Mouse (Mus musculus) forebrain, embryonic 14.5 days (tissue): ENCODE data around the gene Bpgm. TPM values are rescaled to one million over a fixed set of nuclear protein-coding genes. Genes with fewer than 3 reads are reported as not detected.

Experiments used
- ATAC-seq: fragments of 200-750 bp; cut with Nextera tagmentation; 2 replicates; pipeline ENCODE4 v1.8.0; 2017; ENCODE audit warnings: mild to moderate bottlenecking, moderate library complexity
- DNase-seq: peaks from one replicate; pipeline ENCODE4 v3.0.0-alpha.2; 2015; ENCODE audit warnings: low spot score
- H3K27ac ChIP-seq: fragments of 300-500 bp; sonication (generic); 2 replicates; pipeline ENCODE4 v1.5.1; 2014; ENCODE audit warnings: low read depth, mild to moderate bottlenecking, control low read depth, low read length, moderate library complexity
- H3K27me3 ChIP-seq: fragments of 300-500 bp; sonication (generic); replicated peaks from 2 replicates; pipeline ENCODE4 v1.6.1; 2014; ENCODE audit warnings: low read length, control low read depth, mixed read lengths; ENCODE audit not compliant: control insufficient read depth, insufficient read depth
- H3K36me3 ChIP-seq: fragments of 300-500 bp; sonication (generic); 2 replicates; pipeline ENCODE4 v1.6.1; 2014; ENCODE audit warnings: low read length, control low read depth; ENCODE audit not compliant: control insufficient read depth, insufficient read depth
- H3K4me1 ChIP-seq: fragments of 300-500 bp; sonication (generic); 2 replicates; pipeline ENCODE4 v1.6.1; 2014; ENCODE audit warnings: antibody characterized with exemption, low read length, control low read depth; ENCODE audit not compliant: control insufficient read depth, insufficient read depth
- H3K4me2 ChIP-seq: fragments of 300-500 bp; sonication (generic); 2 replicates; pipeline ENCODE4 v1.6.1; 2014; ENCODE audit warnings: mild to moderate bottlenecking, control low read depth, low read length
- H3K4me3 ChIP-seq: fragments of 300-500 bp; sonication (generic); 2 replicates; pipeline ENCODE4 v1.5.1; 2014; ENCODE audit warnings: low read depth, low read length, control low read depth
- H3K9ac ChIP-seq: fragments of 300-500 bp; sonication (generic); 2 replicates; pipeline ENCODE4 v1.6.1; 2014; ENCODE audit warnings: mild to moderate bottlenecking, low read length, control low read depth, moderate library complexity
- H3K9me3 ChIP-seq: fragments of 300-500 bp; sonication (generic); replicated peaks from 2 replicates; pipeline ENCODE4 v1.6.1; 2016; ENCODE audit warnings: low read length, control low read depth, mixed read lengths; ENCODE audit not compliant: control insufficient read depth
- WGBS: fragments of 180-500 bp; shearing (Covaris S2); extraction: QIAGEN DNeasy Blood & Tissue Kit; methylation state at CpG from one replicate; pipeline ENCODE4 v1.1.7; 2014; 5-methylcytosine and 5-hydroxymethylcytosine counted together
- polyA plus RNA-seq: library from polyadenylated mRNA; unstranded; fragments of >200 nt; fragmentation: Nextera tagmentation; extraction: Ambion mirVana; gene quantifications from 2 replicates; pipeline ENCODE4 v1.2.1, GENCODE M21; 2014

Bpgm gene
- polyA plus RNA-seq, 1 experiment from 2014 or later = 66.1 TPM

GRCm38 (mm10) chr6:34502291-34502690 lies 26.3 kb downstream of the Bpgm start:
- WGBS = 85% methylated on average over 7 of the region's 7 CpGs
- DNase-seq (no peak), ATAC-seq (no peak)
- no peaks in the 10 kb centered on the region for H3K4me1 ChIP-seq
- H3K27me3 ChIP-seq = no peaks in the 10 kb centered on the region
- no peaks in the 10 kb centered on the region for H3K9me3 ChIP-seq
- no peak overlapping the region for H3K4me2 ChIP-seq
- no peak overlapping the region for H3K27ac ChIP-seq
- H3K4me3 ChIP-seq = no peak overlapping the region
- no peak overlapping the region for H3K9ac ChIP-seq
- peaks cover 7% of the 10 kb centered on the region; the same call in 1 of the 2 replicates for H3K36me3 ChIP-seq

DNA sequence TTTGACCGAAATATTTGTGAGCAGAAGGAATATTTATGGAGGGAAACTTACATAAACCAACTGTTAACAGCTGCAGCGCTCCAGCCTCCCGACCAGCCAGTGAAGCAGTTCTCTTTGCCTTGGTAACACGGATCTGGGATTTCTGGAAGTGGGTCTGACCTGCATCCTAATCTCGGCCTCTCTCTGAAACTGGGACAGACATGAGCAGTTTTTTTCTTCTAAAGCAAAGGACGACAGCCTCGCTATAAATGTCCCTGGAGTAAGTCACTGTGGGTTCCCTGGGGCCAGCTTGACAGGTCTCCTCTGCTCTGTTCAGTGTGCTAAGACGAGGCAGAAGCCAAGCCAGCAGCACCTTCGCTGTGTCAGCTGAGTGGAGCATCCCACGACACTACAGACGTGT lies 29.9 kb downstream of the Bpgm start:
- Histone ChIP-seq H3K36me3 (peaks cover 7% of the 10 kb centered on the region; the same call in 1 of the 2 replicates), H3K9me3 (no peaks in the 10 kb centered on the region), H3K4me2 (no peak overlapping the region), H3K27ac (no peak overlapping the region), H3K9ac (no peak overlapping the region), H3K27me3 (no peaks in the 10 kb centered on the region), H3K4me1 (no peaks in the 10 kb centered on the region), H3K4me3 (no peak overlapping the region)
- ATAC-seq (no peak), DNase-seq (no peak)
- 90% methylated on average over 11 of the region's 11 CpGs for WGBS

GRCm38 (mm10) chr6:34507581-34507980 lies 31.6 kb downstream of the Bpgm start:
- H3K4me2 ChIP-seq = no peak overlapping the region
- no peaks in the 10 kb centered on the region for H3K9me3 ChIP-seq
- no peak overlapping the region for H3K27ac ChIP-seq
- peaks cover 7% of the 10 kb centered on the region; the same call in 1 of the 2 replicates for H3K36me3 ChIP-seq
- DNase-seq = no peak
- H3K9ac ChIP-seq = no peak overlapping the region
- WGBS = 95% methylated on average over 4 of the region's 4 CpGs
- ATAC-seq = no peak
- no peaks in the 10 kb centered on the region for H3K4me1 ChIP-seq
- no peak overlapping the region for H3K4me3 ChIP-seq
- no peaks in the 10 kb centered on the region for H3K27me3 ChIP-seq

- Histone ChIP-seq H3K9me3 (no peaks in the 10 kb centered on the region), H3K36me3 (peaks cover 7% of the 10 kb centered on the region; the same call in 1 of the 2 replicates), H3K27ac (no peak overlapping the region), H3K4me2 (no peak overlapping the region), H3K9ac (no peak overlapping the region), H3K4me1 (no peaks in the 10 kb centered on the region), H3K27me3 (no peaks in the 10 kb centered on the region), H3K4me3 (no peak overlapping the region)
- DNase-seq (no peak), ATAC-seq (no peak)
- WGBS = 95% methylated on average over 4 of the region's 4 CpGs
These were observed 32.0 kb downstream of the Bpgm start for GRCm38 (mm10) chr6:34508016-34508415.

- no peak overlapping the region for H3K9ac ChIP-seq
- ATAC-seq (no peak), DNase-seq (no peak)
- no peak overlapping the region for H3K27ac ChIP-seq
- no peaks in the 10 kb centered on the region for H3K9me3 ChIP-seq
- no peaks in the 10 kb centered on the region for H3K27me3 ChIP-seq
- H3K4me3 ChIP-seq = no peak overlapping the region
- H3K36me3 ChIP-seq = peaks cover 3% of the 10 kb centered on the region; the same call in 1 of the 2 replicates
- no peaks in the 10 kb centered on the region for H3K4me1 ChIP-seq
- 93% methylated on average over 5 of the region's 5 CpGs for WGBS
- no peak overlapping the region for H3K4me2 ChIP-seq
These were observed 34.3 kb downstream of the Bpgm start for GRCm38 (mm10) chr6:34510277-34510676.

GRCm38 (mm10) chr6:34511410-34511809 lies 35.4 kb downstream of the Bpgm start:
- 48% methylated on average over 2 of the region's 2 CpGs for WGBS
- DNase-seq = peak; percentile 80

DNA sequence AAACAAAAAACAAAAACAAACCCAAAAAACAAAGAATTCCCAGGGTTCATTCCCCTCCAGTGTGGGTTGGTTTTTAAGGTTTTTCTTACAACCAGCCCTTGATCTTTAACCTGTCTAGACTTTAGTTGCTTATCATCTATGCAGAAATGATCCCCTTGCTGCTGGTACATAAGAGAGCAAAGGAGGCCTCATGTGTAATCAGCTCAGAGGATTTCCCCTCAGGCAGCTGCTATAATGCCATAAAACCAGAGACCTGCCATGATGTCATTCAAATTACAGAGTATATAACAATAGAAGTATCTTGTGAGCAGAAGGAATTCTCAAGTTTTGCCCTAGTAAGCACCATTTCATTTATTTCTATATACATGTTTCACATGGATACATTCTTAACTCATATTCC lies 36.7 kb downstream of the Bpgm start:
- Histone ChIP-seq H3K27ac (no peak overlapping the region), H3K4me2 (no peak overlapping the region), H3K9ac (no peak overlapping the region), H3K9me3 (no peaks in the 10 kb centered on the region), H3K27me3 (no peaks in the 10 kb centered on the region), H3K4me3 (no peak overlapping the region), H3K36me3 (no peaks in the 10 kb centered on the region), H3K4me1 (no peaks in the 10 kb centered on the region)
- DNase-seq (no peak), ATAC-seq (no peak)

More at GRCm38 (mm10) chr6:34511410-34511809, 35.4 kb downstream of the Bpgm start:
- no peak overlapping the region for H3K27ac ChIP-seq
- no peak overlapping the region for H3K9ac ChIP-seq
- no peaks in the 10 kb centered on the region for H3K9me3 ChIP-seq
- no peaks in the 10 kb centered on the region for H3K36me3 ChIP-seq
- ATAC-seq = peak; percentile 87
- no peaks in the 10 kb centered on the region for H3K4me1 ChIP-seq
- H3K27me3 ChIP-seq = no peaks in the 10 kb centered on the region
- H3K4me3 ChIP-seq = no peak overlapping the region
- no peak overlapping the region for H3K4me2 ChIP-seq

DNA sequence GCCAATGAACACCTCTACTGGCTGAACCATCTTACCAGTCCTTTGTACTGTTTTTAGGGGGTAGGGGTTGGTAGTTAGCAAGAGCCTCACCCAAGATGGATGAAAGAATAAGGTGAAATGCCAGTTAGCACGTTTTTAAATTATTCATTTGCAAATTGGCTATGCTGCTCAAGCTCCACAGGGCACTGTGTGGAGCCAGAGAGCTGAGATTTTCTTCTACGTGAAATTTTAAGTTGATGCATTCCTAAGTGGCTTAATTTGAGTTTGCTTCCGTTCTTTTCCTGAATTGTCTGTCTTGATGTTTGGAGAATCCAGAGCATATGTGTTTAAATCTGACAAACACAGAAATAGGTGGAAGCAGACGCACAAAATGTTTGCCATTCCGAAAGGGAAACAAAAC lies 38.6 kb downstream of the Bpgm start:
- H3K9ac ChIP-seq = no peak overlapping the region
- H3K4me3 ChIP-seq = no peak overlapping the region
- 55% methylated on average over 5 of the region's 5 CpGs for WGBS
- H3K4me2 ChIP-seq = no peak overlapping the region
- H3K27me3 ChIP-seq = no peaks in the 10 kb centered on the region
- no peaks in the 10 kb centered on the region for H3K4me1 ChIP-seq
- ATAC-seq (no peak), DNase-seq (peak; percentile 47)
- H3K9me3 ChIP-seq = no peaks in the 10 kb centered on the region
- no peak overlapping the region for H3K27ac ChIP-seq
- H3K36me3 ChIP-seq = no peaks in the 10 kb centered on the region

DNA sequence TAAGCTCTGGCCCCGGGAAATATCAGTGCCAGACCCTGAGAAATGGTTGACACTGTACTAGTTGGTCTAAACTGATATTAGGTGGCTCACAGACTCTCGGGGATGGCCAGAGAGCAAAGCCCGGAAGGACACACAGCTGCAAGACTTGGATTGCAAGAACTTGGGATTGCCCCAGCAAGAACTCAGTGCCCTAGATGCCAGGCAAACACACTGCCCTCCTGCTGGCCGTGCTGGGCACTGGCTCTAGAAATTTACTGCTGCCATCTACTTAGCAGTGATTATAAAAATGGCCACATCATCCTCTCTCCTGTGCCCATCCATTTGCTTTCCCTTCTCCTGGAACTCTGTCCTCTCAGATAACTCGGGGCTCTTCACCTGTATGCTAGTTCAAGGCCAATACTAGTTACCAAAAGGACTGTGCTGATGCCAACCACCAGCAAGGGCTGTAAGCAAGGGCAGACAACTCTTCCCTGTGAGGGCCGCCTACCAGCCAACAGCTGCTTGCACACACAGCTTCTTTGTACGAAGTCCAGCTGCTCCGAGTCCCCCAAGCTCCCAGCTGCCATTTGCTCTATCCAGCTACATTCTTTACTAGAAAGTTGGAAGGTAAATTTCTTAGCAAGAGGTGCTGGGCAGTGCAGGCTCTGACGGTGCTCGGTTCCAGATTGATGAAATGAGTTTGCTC lies 39.2 kb downstream of the Bpgm start:
- H3K27me3 ChIP-seq = no peaks in the 10 kb centered on the region
- no peaks in the 10 kb centered on the region for H3K36me3 ChIP-seq
- H3K4me1 ChIP-seq = no peaks in the 10 kb centered on the region
- WGBS = 73% methylated on average over 10 of the region's 10 CpGs
- no peaks in the 10 kb centered on the region for H3K9me3 ChIP-seq
- H3K27ac ChIP-seq = no peak overlapping the region
- ATAC-seq = no peak
- no peak overlapping the region for H3K4me2 ChIP-seq
- H3K4me3 ChIP-seq = no peak overlapping the region
- H3K9ac ChIP-seq = no peak overlapping the region
- no peak for DNase-seq
